Comparison of ENCODE assay signal across 14 mouse cellular contexts in the genomic region with DNA sequence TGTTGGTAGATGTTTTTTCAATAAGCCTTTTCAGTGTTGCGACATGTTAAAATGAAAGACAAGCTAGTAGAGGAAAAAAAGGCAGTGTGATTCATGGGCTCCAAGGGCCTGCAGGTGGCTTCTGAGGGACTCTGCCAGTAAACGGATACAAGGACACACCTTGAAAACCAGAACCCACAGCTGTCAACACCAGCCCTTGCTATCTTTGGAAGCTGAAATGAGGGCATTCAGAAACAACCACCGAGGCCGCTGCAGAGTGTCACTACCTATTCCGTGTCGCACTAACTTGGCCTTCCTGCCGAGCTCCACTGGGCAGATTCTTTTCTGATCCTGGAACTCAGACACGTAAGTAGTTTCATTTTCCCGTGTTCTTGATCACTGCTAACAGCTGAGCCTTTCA. TPM values are rescaled to one million over a fixed set of nuclear protein-coding genes. Genes with fewer than 3 reads are reported as not detected.
DNase-seq lines count a peak whose midpoint lies in the region; ATAC-seq and TF ChIP-seq lines count a peak whose summit lies in the region.
"Had no signal": no experiment of that assay in that cellular context is flagged by ENCODE, and none has a peak within 500 bp of the region (broad histone marks: within the 10 kb centered on the region; RNA-seq: fewer than 3 reads in every experiment).

No protein-coding gene starts in this region.

- no peak for TF ChIP-seq POLR2A in MEL (IDR thresholded peaks at IDR 0.05; ENCODE audit: control insufficient read depth in 1 of 2, insufficient read depth in 1 of 2, low read depth in 1 of 2, low read length in 2 of 2, poor library complexity in 1 of 2)
- TF ChIP-seq POLR2A in kidney, adult 2 months (IDR thresholded peaks at IDR 0.05; ENCODE audit: low read depth, low read length): no peak
- TF ChIP-seq POLR2A in cerebellum, adult 2 months (IDR thresholded peaks at IDR 0.05; ENCODE audit: borderline replicate concordance, insufficient read depth, low read length): no peak

- H3K4me3 ChIP-seq in MEL (ENCODE audit: control insufficient read depth in 1 of 2, insufficient read depth in 1 of 2, low read depth in 2 of 2, low read length in 2 of 2): peak overlapping the region; percentile 20 to 42; a peak in 3 of 4 replicates
- H3K4me3 ChIP-seq in heart, embryonic 10.5 days: peak overlapping the region; percentile 47
- no peak overlapping the region for H3K4me3 ChIP-seq in kidney, adult 2 months (ENCODE audit: insufficient read depth, low read depth, low read length)
- H3K4me3 ChIP-seq in cerebellum, adult 2 months (replicated peaks; ENCODE audit: insufficient read depth, low read depth, low read length): no peak overlapping the region
- H3K4me3 ChIP-seq: liver, embryonic 15.5 days; midbrain, embryonic 12.5 days; neural tube, embryonic 15.5 days had no signal

- H3K36me3 ChIP-seq in MEL (ENCODE audit: control insufficient read depth in 1 of 2, insufficient read depth in 2 of 2, low read length in 2 of 2): peaks cover 2 to 8% of the 10 kb centered on the region in 2 experiments
- peaks cover 18% of the 10 kb centered on the region for H3K36me3 ChIP-seq in heart, embryonic 10.5 days
- peaks cover 3% of the 10 kb centered on the region for H3K36me3 ChIP-seq in kidney, adult 2 months (ENCODE audit: control insufficient read depth, insufficient read depth, low read length)

- no peaks in the 10 kb centered on the region for H3K4me1 ChIP-seq in MEL (ENCODE audit: control insufficient read depth in 1 of 2, insufficient read depth in 2 of 2, low read length in 2 of 2)
- peaks cover 5% of the 10 kb centered on the region; the same call in 1 of the 2 replicates for H3K4me1 ChIP-seq in heart, embryonic 10.5 days
- no peaks in the 10 kb centered on the region for H3K4me1 ChIP-seq in kidney, adult 2 months (ENCODE audit: control insufficient read depth, insufficient read depth, low read length)
- no peaks in the 10 kb centered on the region for H3K4me1 ChIP-seq in cerebellum, adult 2 months (ENCODE audit: control insufficient read depth, insufficient read depth, low read length)
- H3K4me1 ChIP-seq: liver, embryonic 15.5 days; midbrain, embryonic 12.5 days had no signal

- 0 out of 4 replicates have a peak, but pooled peaks of 1 of the 2 experiments have one; percentile 20 for TF ChIP-seq EP300 in MEL (IDR thresholded peaks at IDR 0.05; ENCODE audit: low read depth in 1 of 2, low read length in 2 of 2)

- H3K9ac ChIP-seq in MEL (ENCODE audit: control insufficient read depth, low read depth, low read length, poor library complexity, severe bottlenecking): no peak overlapping the region
- H3K9ac ChIP-seq: liver, embryonic 15.5 days; midbrain, embryonic 12.5 days; neural tube, embryonic 15.5 days had no signal

- H3K27ac ChIP-seq in MEL (ENCODE audit: control insufficient read depth, low read depth, low read length): no peak overlapping the region
- H3K27ac ChIP-seq in heart, embryonic 10.5 days: peak overlapping the region; percentile 74; the same call in 1 of the 2 replicates
- H3K27ac ChIP-seq in kidney, adult 2 months (ENCODE audit: insufficient read depth, low read depth, low read length): no peak overlapping the region
- no peak overlapping the region for H3K27ac ChIP-seq in cerebellum, adult 2 months (ENCODE audit: insufficient read depth, low read length)
- H3K27ac ChIP-seq: hindbrain, postnatal 0 days; liver, embryonic 15.5 days; midbrain, embryonic 12.5 days; neural tube, embryonic 15.5 days had no signal

- no peaks in the 10 kb centered on the region for H3K9me3 ChIP-seq in MEL (replicated peaks; ENCODE audit: insufficient read depth, low read length)
- H3K9me3 ChIP-seq in heart, embryonic 10.5 days: no peaks in the 10 kb centered on the region
- H3K9me3 ChIP-seq: liver, embryonic 15.5 days; midbrain, embryonic 12.5 days; neural tube, embryonic 15.5 days had no signal

- TF ChIP-seq CTCF in MEL (IDR thresholded peaks at IDR 0.05 in 2 of 3, conservative IDR thresholded peaks at IDR 0.05 in 1 of 3; ENCODE audit: control insufficient read depth in 1 of 3, insufficient read depth in 1 of 3, low read depth in 2 of 3, low read length in 3 of 3, poor library complexity in 1 of 3, severe bottlenecking in 1 of 3): no peak
- no peak for TF ChIP-seq CTCF in kidney, adult 2 months (conservative IDR thresholded peaks at IDR 0.05; ENCODE audit: insufficient read depth, insufficient read length, low read depth, low read length)
- TF ChIP-seq CTCF in cerebellum, adult 2 months (IDR thresholded peaks at IDR 0.05; ENCODE audit: borderline replicate concordance, insufficient read depth, low read depth, low read length): no peak

- 42% methylated on average over 9 of the region's 9 CpGs for WGBS in heart, embryonic 10.5 days
- WGBS in kidney, adult 2 months: 80% methylated on average over 9 of the region's 9 CpGs
- 82% methylated on average over 9 of the region's 9 CpGs for WGBS in cerebellum, adult 2 months

- no peak for TF ChIP-seq RAD21 in MEL (IDR thresholded peaks at IDR 0.05; ENCODE audit: low read depth, low read length)

- DNase-seq in 416B (ENCODE audit: low read depth): peak; percentile 30
- peak; percentile 41 for DNase-seq in MEL (ENCODE audit: low read depth, low spot score)
- peak; percentile 79 for DNase-seq in heart, embryonic 10.5 days (ENCODE audit: low spot score)
- no peak for DNase-seq in kidney, adult 2 months
- no peak for DNase-seq in neural tube, embryonic 10.5 days (ENCODE audit: extremely low spot score, low spot score)
- no peak for DNase-seq in cerebellum, adult 2 months
- DNase-seq in retina, postnatal 1 day: no peak
- DNase-seq: embryo, embryonic 11 days; kidney, postnatal 14 days had no signal

- no peaks in the 10 kb centered on the region for H3K79me2 ChIP-seq in MEL (ENCODE audit: control insufficient read depth, insufficient read depth, low read length, poor library complexity)

- peak; percentile 16; the same call in 1 of the 2 replicates for ATAC-seq in megakaryocyte progenitor cell, adult 5-6 weeks (replicated peaks; ENCODE audit: poor library complexity)
- ATAC-seq: hindbrain, postnatal 0 days had no signal

- no peaks in the 10 kb centered on the region for H3K27me3 ChIP-seq in MEL (ENCODE audit: control insufficient read depth in 1 of 2, insufficient read depth in 2 of 2, low read length in 2 of 2)
- H3K27me3 ChIP-seq in heart, embryonic 10.5 days (ENCODE audit: insufficient read depth, poor library complexity, severe bottlenecking): no peaks in the 10 kb centered on the region
- H3K27me3 ChIP-seq in kidney, adult 2 months (replicated peaks; ENCODE audit: control insufficient read depth, insufficient read depth, low read length): no peaks in the 10 kb centered on the region
- H3K27me3 ChIP-seq in cerebellum, adult 2 months (ENCODE audit: control insufficient read depth, insufficient read depth, low read length): no peaks in the 10 kb centered on the region
- H3K27me3 ChIP-seq: liver, embryonic 15.5 days; midbrain, embryonic 12.5 days; neural tube, embryonic 15.5 days had no signal

TF ChIP-seq in MEL, 35 proteins besides CTCF, POLR2A, EP300 and RAD21:
- 0 out of 2 replicates have a peak, but pooled peaks have one; percentile 16 for TF ChIP-seq TCF12 (IDR thresholded peaks at IDR 0.05; ENCODE audit: low read depth, low read length)
- TF ChIP-seq SMC3 (IDR thresholded peaks at IDR 0.05; ENCODE audit: low read depth, low read length): no peak
- TF ChIP-seq ETS1 (IDR thresholded peaks at IDR 0.05; ENCODE audit: low read depth, low read length): 0 out of 2 replicates have a peak, but pooled peaks have one; percentile 28
- no peak for TF ChIP-seq KAT2A (conservative IDR thresholded peaks at IDR 0.05; ENCODE audit: low read depth, low read length)

RNA-seq across cellular contexts. Expression of gene Lsmem1, which starts 0.9 kb away (rescaled TPM):
- total RNA-seq in MEL (2012; rRNA removed): not detected in 2 replicates
- under 1 TPM in 1 of 2 experiments, not detected in 1; 0.14 TPM for polyA plus RNA-seq in MEL (2012; ENCODE audit: insufficient read depth in 1 of 2, insufficient read length in 2 of 2, low read depth in 1 of 2, low replicate concordance in 2 of 2, missing spikeins in 1 of 2)
- 11.5 and 20.7 TPM in 2 replicates for polyA plus RNA-seq in heart, embryonic 10.5 days (2016; fragmentation: Nextera tagmentation; extraction: Ambion mirVana)
- total RNA-seq in megakaryocyte progenitor cell, adult 5-6 weeks (2015): not detected in 2 replicates
- 0.24 and 0.54 TPM in 2 replicates for total RNA-seq in megakaryocyte progenitor cell, adult 5-6 weeks (2017)
- polyA plus RNA-seq in kidney, adult 2 months (2012; rRNA removed): 0.20 TPM in 1 of 2 replicates, not detected in the other
- 2.0 and 2.4 TPM in 2 replicates for polyA plus RNA-seq in cerebellum, adult 2 months (2012; rRNA removed)
- total RNA-seq: hindbrain, postnatal 0 days had no signal
- polyA plus RNA-seq: midbrain, embryonic 12.5 days had no signal

RNA-seq across cellular contexts. Expression of gene Ifrd1, which starts 49.9 kb away (rescaled TPM):
- 158 and 167 TPM in 2 replicates for total RNA-seq in MEL (2012; rRNA removed)
- polyA plus RNA-seq in MEL (2012; ENCODE audit: insufficient read depth in 1 of 2, insufficient read length in 2 of 2, low read depth in 1 of 2, low replicate concordance in 2 of 2, missing spikeins in 1 of 2): 100 to 1,000 TPM in 1 of 2 experiments, not detected in 1; 161 TPM
- 95.0 and 98.2 TPM in 2 replicates for polyA plus RNA-seq in heart, embryonic 10.5 days (2016; fragmentation: Nextera tagmentation; extraction: Ambion mirVana)
- 145 and 175 TPM in 2 replicates for total RNA-seq in megakaryocyte progenitor cell, adult 5-6 weeks (2015)
- total RNA-seq in megakaryocyte progenitor cell, adult 5-6 weeks (2017): 111 and 112 TPM in 2 replicates
- polyA plus RNA-seq in kidney, adult 2 months (2012; rRNA removed): 7.9 and 8.2 TPM in 2 replicates
- polyA plus RNA-seq in cerebellum, adult 2 months (2012; rRNA removed): 52.4 and 59.0 TPM in 2 replicates

Comparison
In these comparisons a context has a peak if more than half of its experiments do, and no peak if none do; other contexts are left out.
1. DNase-seq: peak in 416B (single experiment), MEL (single experiment) and heart, embryonic 10.5 days (single experiment); none in kidney, adult 2 months (single experiment), neural tube, embryonic 10.5 days (single experiment), cerebellum, adult 2 months (0 of 2) and retina, postnatal 1 day (single experiment).
2. H3K4me3 ChIP-seq: peak in MEL (2 of 2) and heart, embryonic 10.5 days (single experiment); none in kidney, adult 2 months (single experiment) and cerebellum, adult 2 months (single experiment).